Mouse (Mus musculus) embryonic facial prominence, embryonic 14.5 days (tissue): ENCODE measurements around the gene Wfikkn2. TPM values are rescaled to one million over a fixed set of nuclear protein-coding genes. Genes with fewer than 3 reads are reported as not detected.

Source experiments
- ATAC-seq: fragments of 200-750 bp; cut with Nextera tagmentation; 2 replicates; pipeline ENCODE4 v1.8.0; 2017; ENCODE audit warnings: low read depth, moderate number of reproducible peaks, moderate TSS enrichment
- DNase-seq: peaks from one replicate; pipeline ENCODE4 v3.0.0-alpha.2; 2015; ENCODE audit warnings: low spot score
- H3K27ac ChIP-seq: fragments of 300-500 bp; sonication (generic); replicated peaks from 2 replicates; pipeline ENCODE4 v1.5.1; 2014; ENCODE audit warnings: low read depth, mild to moderate bottlenecking, low read length, moderate library complexity
- H3K27me3 ChIP-seq: fragments of 300-500 bp; sonication (generic); replicated peaks from 2 replicates; pipeline ENCODE4 v1.6.1; 2014; ENCODE audit warnings: low read length; ENCODE audit not compliant: control insufficient read depth, insufficient read depth
- H3K36me3 ChIP-seq: fragments of 300-500 bp; sonication (generic); 2 replicates; pipeline ENCODE4 v1.6.1; 2014; ENCODE audit warnings: low read length, mixed read lengths; ENCODE audit not compliant: control insufficient read depth, insufficient read depth
- H3K4me1 ChIP-seq: fragments of 300-500 bp; sonication (generic); 2 replicates; pipeline ENCODE4 v1.6.1; 2014; ENCODE audit warnings: antibody characterized with exemption, low read length; ENCODE audit not compliant: control insufficient read depth, insufficient read depth
- H3K4me2 ChIP-seq: fragments of 300-500 bp; sonication (generic); 2 replicates; pipeline ENCODE4 v1.6.1; 2014; ENCODE audit warnings: low read depth, mild to moderate bottlenecking, low read length, moderate library complexity, mixed read lengths
- H3K4me3 ChIP-seq: fragments of 300-500 bp; sonication (generic); 2 replicates; pipeline ENCODE4 v1.5.1; 2014; ENCODE audit warnings: low read depth, mild to moderate bottlenecking, low read length
- H3K9ac ChIP-seq: fragments of 300-500 bp; sonication (generic); 2 replicates; pipeline ENCODE4 v1.6.1; 2014; ENCODE audit warnings: low read depth, mild to moderate bottlenecking, low read length, moderate library complexity, mixed read lengths
- H3K9me3 ChIP-seq: fragments of 300-500 bp; sonication (generic); 2 replicates; pipeline ENCODE4 v1.6.1; 2016; ENCODE audit warnings: low read length; ENCODE audit not compliant: control insufficient read depth
- WGBS: fragments of 180-500 bp; shearing (Covaris S2); extraction: QIAGEN DNeasy Blood & Tissue Kit; methylation state at CpG from one replicate; pipeline ENCODE4 v1.1.7; 2014; 5-methylcytosine and 5-hydroxymethylcytosine counted together
- polyA plus RNA-seq: library from polyadenylated mRNA; unstranded; fragments of >200 nt; fragmentation: Nextera tagmentation; extraction: Ambion mirVana; gene quantifications from 2 replicates; pipeline ENCODE4 v1.2.1, GENCODE M21; 2014

Gene Wfikkn2
- polyA plus RNA-seq, 1 experiment from 2014 or later = 5.9 TPM

GRCm38 (mm10) chr11:94281199-94282181, 35.7 kb upstream of the Wfikkn2 start, which contains the start of gene Gm21885:
Gene Gm21885 (plus strand): TSS chr11:94281873.
- 81% methylated on average over 11 of the region's 11 CpGs for WGBS

GRCm38 (mm10) chr11:94276869-94277337, 31.1 kb upstream of the Wfikkn2 start:
- WGBS = 6% methylated on average over 20 of the region's 20 CpGs
- peak overlapping the region; percentile 58 for H3K9ac ChIP-seq
- peak overlapping the region; percentile 58 for H3K4me2 ChIP-seq
- no peaks in the 10 kb centered on the region for H3K4me1 ChIP-seq
- H3K4me3 ChIP-seq = peak overlapping the region; percentile 33
- H3K27me3 ChIP-seq = no peaks in the 10 kb centered on the region
- H3K9me3 ChIP-seq = no peaks in the 10 kb centered on the region
- ATAC-seq (peak; percentile 86), DNase-seq (peak; percentile 95)
- no peaks in the 10 kb centered on the region for H3K36me3 ChIP-seq
- no peak overlapping the region for H3K27ac ChIP-seq

More at GRCm38 (mm10) chr11:94281199-94282181, 35.7 kb upstream of the Wfikkn2 start, which contains the start of gene Gm21885:
- Histone ChIP-seq H3K4me1 (no peaks in the 10 kb centered on the region), H3K9me3 (no peaks in the 10 kb centered on the region), H3K27ac (no peak within 1 kb of the TSS), H3K4me3 (no peak within 1 kb of the TSS), H3K4me2 (no peak within 1 kb of the TSS), H3K36me3 (peaks cover 26% of the 10 kb centered on the region), H3K9ac (no peak within 1 kb of the TSS), H3K27me3 (no peaks in the 10 kb centered on the region)
- ATAC-seq = no peak
- DNase-seq = no peak

- no peak overlapping the region for H3K9ac ChIP-seq
- no peaks in the 10 kb centered on the region for H3K4me1 ChIP-seq
- no peaks in the 10 kb centered on the region for H3K36me3 ChIP-seq
- H3K27ac ChIP-seq = no peak overlapping the region
- no peaks in the 10 kb centered on the region for H3K27me3 ChIP-seq
- no peak overlapping the region for H3K4me2 ChIP-seq
- H3K9me3 ChIP-seq = no peaks in the 10 kb centered on the region
- no peak overlapping the region for H3K4me3 ChIP-seq
- ATAC-seq (no peak), DNase-seq (no peak)
- WGBS = 90% methylated on average over 2 of the region's 2 CpGs
These were observed 29.9 kb upstream of the Wfikkn2 start for GRCm38 (mm10) chr11:94275686-94276085.

- no peak overlapping the region for H3K4me2 ChIP-seq
- ATAC-seq (no peak), DNase-seq (no peak)
- H3K36me3 ChIP-seq = no peaks in the 10 kb centered on the region
- no peak overlapping the region for H3K9ac ChIP-seq
- no peaks in the 10 kb centered on the region for H3K9me3 ChIP-seq
- no peak overlapping the region for H3K27ac ChIP-seq
- no peaks in the 10 kb centered on the region for H3K4me1 ChIP-seq
- no peaks in the 10 kb centered on the region for H3K27me3 ChIP-seq
- 72% methylated on average over 7 of the region's 7 CpGs for WGBS
- H3K4me3 ChIP-seq = no peak overlapping the region
These were observed 29.4 kb upstream of the Wfikkn2 start for GRCm38 (mm10) chr11:94275226-94275625.

- 87% methylated on average over 10 of the region's 10 CpGs for WGBS
These were observed 28.5 kb upstream of the Wfikkn2 start for GRCm38 (mm10) chr11:94274206-94274867.

GRCm38 (mm10) chr11:94272960-94273927, 27.4 kb upstream of the Wfikkn2 start:
- H3K4me3 ChIP-seq = no peak overlapping the region
- H3K4me1 ChIP-seq = no peaks in the 10 kb centered on the region
- H3K27ac ChIP-seq = no peak overlapping the region
- no peaks in the 10 kb centered on the region for H3K36me3 ChIP-seq
- 85% methylated on average over 21 of the region's 21 CpGs for WGBS
- H3K9me3 ChIP-seq = no peaks in the 10 kb centered on the region
- no peak for DNase-seq
- no peak overlapping the region for H3K4me2 ChIP-seq
- no peaks in the 10 kb centered on the region for H3K27me3 ChIP-seq
- ATAC-seq = no peak
- H3K9ac ChIP-seq = no peak overlapping the region

More at GRCm38 (mm10) chr11:94274206-94274867, 28.5 kb upstream of the Wfikkn2 start:
- Histone ChIP-seq H3K36me3 (no peaks in the 10 kb centered on the region), H3K9me3 (no peaks in the 10 kb centered on the region), H3K4me3 (no peak overlapping the region), H3K4me1 (no peaks in the 10 kb centered on the region), H3K27ac (no peak overlapping the region), H3K9ac (no peak overlapping the region), H3K4me2 (no peak overlapping the region), H3K27me3 (no peaks in the 10 kb centered on the region)
- DNase-seq (no peak), ATAC-seq (no peak)

GRCm38 (mm10) chr11:94271015-94271414, 25.2 kb upstream of the Wfikkn2 start:
- Histone ChIP-seq H3K27me3 (no peaks in the 10 kb centered on the region), H3K4me1 (no peaks in the 10 kb centered on the region), H3K36me3 (no peaks in the 10 kb centered on the region), H3K4me3 (no peak overlapping the region), H3K4me2 (no peak overlapping the region), H3K9me3 (no peaks in the 10 kb centered on the region), H3K9ac (no peak overlapping the region), H3K27ac (no peak overlapping the region)
- DNase-seq = no peak
- 83% methylated on average over 2 of the region's 2 CpGs for WGBS
- ATAC-seq = no peak

- H3K9me3 ChIP-seq = no peaks in the 10 kb centered on the region
- 87% methylated on average over 7 of the region's 7 CpGs for WGBS
- H3K27me3 ChIP-seq = no peaks in the 10 kb centered on the region
- H3K27ac ChIP-seq = no peak overlapping the region
- no peak overlapping the region for H3K4me3 ChIP-seq
- H3K4me2 ChIP-seq = no peak overlapping the region
- H3K36me3 ChIP-seq = no peaks in the 10 kb centered on the region
- no peak overlapping the region for H3K9ac ChIP-seq
- H3K4me1 ChIP-seq = peaks cover 3% of the 10 kb centered on the region
- DNase-seq (no peak), ATAC-seq (no peak)
These were observed 24.1 kb upstream of the Wfikkn2 start for GRCm38 (mm10) chr11:94269906-94270305.
